Mouse (Mus musculus) liver, embryonic 16.5 days (tissue): ENCODE data around the gene Btnl10. TPM values are rescaled to one million over a fixed set of nuclear protein-coding genes. Genes with fewer than 3 reads are reported as not detected.

Experiments used
- ATAC-seq: fragments of 200-750 bp; cut with Nextera tagmentation; 2 replicates; pipeline ENCODE4 v1.8.0; 2017; ENCODE audit warnings: low read depth, mild to moderate bottlenecking, moderate number of reproducible peaks, moderate library complexity
- H3K27ac ChIP-seq: fragments of 300-500 bp; sonication (generic); 2 replicates; pipeline ENCODE4 v1.5.1; 2014; ENCODE audit warnings: mild to moderate bottlenecking, low read length
- H3K27me3 ChIP-seq: fragments of 300-500 bp; sonication (generic); 2 replicates; pipeline ENCODE4 v1.6.1; 2014; ENCODE audit warnings: low read depth, low read length, mixed read lengths; ENCODE audit not compliant: control insufficient read depth, insufficient read depth
- H3K36me3 ChIP-seq: fragments of 300-500 bp; sonication (generic); 2 replicates; pipeline ENCODE4 v1.6.1; 2014; ENCODE audit warnings: mild to moderate bottlenecking; ENCODE audit not compliant: control insufficient read depth, insufficient read depth
- H3K4me1 ChIP-seq: fragments of 300-500 bp; sonication (generic); 2 replicates; pipeline ENCODE4 v1.6.1; 2014; ENCODE audit warnings: low read depth, low read length, mixed read lengths; ENCODE audit not compliant: control insufficient read depth
- H3K4me2 ChIP-seq: fragments of 300-500 bp; sonication (generic); 2 replicates; pipeline ENCODE4 v1.6.1; 2014; ENCODE audit warnings: low read depth, low read length, mixed read lengths
- H3K4me3 ChIP-seq: fragments of 300-500 bp; sonication (generic); 2 replicates; pipeline ENCODE4 v1.5.1; 2014; ENCODE audit warnings: low read depth, mild to moderate bottlenecking, low read length
- H3K9ac ChIP-seq: fragments of 300-500 bp; sonication (generic); 2 replicates; pipeline ENCODE4 v1.6.1; 2014; ENCODE audit warnings: low read depth, low read length
- H3K9me3 ChIP-seq: fragments of 300-500 bp; sonication (generic); replicated peaks from 2 replicates; pipeline ENCODE4 v1.6.1; 2016; ENCODE audit warnings: low read length; ENCODE audit not compliant: control insufficient read depth
- WGBS: fragments of 180-500 bp; shearing (Covaris S2); extraction: QIAGEN DNeasy Blood & Tissue Kit; methylation state at CpG from one replicate; pipeline ENCODE4 v1.1.7; 2014; ENCODE audit not compliant: insufficient replicate concordance; 5-methylcytosine and 5-hydroxymethylcytosine counted together
- polyA plus RNA-seq: library from polyadenylated mRNA; unstranded; fragments of >200 nt; fragmentation: Nextera tagmentation; extraction: Ambion mirVana; gene quantifications from 2 replicates; pipeline ENCODE4 v1.2.1, GENCODE M21; 2015

The Btnl10 gene
- polyA plus RNA-seq, 1 experiment from 2014 or later = 14.1 TPM

GRCm38 (mm10) chr11:58954420-58955142, 36.9 kb downstream of the Btnl10 start, which contains the start of the genes Hist3h2a and Trim17:
TSS of gene Hist3h2a (plus strand) at chr11:58954685.
TSS of gene Trim17 (plus strand) at chr11:58954685.
- under 1% methylated on average over 49 of the region's 49 CpGs for WGBS
- peaks cover 38% of the 10 kb centered on the region for H3K4me1 ChIP-seq
- peak; percentile 90 for ATAC-seq

GRCm38 (mm10) chr11:58955143-58955867, 37.6 kb downstream of the Btnl10 start:
- H3K9ac ChIP-seq = peak overlapping the region; percentile 99
- H3K4me1 ChIP-seq = peaks cover 40% of the 10 kb centered on the region
- H3K4me3 ChIP-seq = peak overlapping the region; percentile 90
- WGBS = under 1% methylated on average over 20 of the region's 20 CpGs
- H3K4me2 ChIP-seq = peak overlapping the region; percentile 91
- peaks cover 12% of the 10 kb centered on the region for H3K36me3 ChIP-seq
- peak; percentile 4 for ATAC-seq
- H3K27me3 ChIP-seq = peaks cover 15% of the 10 kb centered on the region
- no peaks in the 10 kb centered on the region for H3K9me3 ChIP-seq
- H3K27ac ChIP-seq = peak overlapping the region; percentile 100

More at GRCm38 (mm10) chr11:58954420-58955142, 36.9 kb downstream of the Btnl10 start, which contains the start of the genes Hist3h2a and Trim17:
- Histone ChIP-seq H3K27me3 (peaks cover 21% of the 10 kb centered on the region), H3K4me2 (peak within 1 kb of the TSS; percentile 97), H3K9ac (peak within 1 kb of the TSS; percentile 99), H3K27ac (peak within 1 kb of the TSS; percentile 100), H3K9me3 (no peaks in the 10 kb centered on the region), H3K4me3 (peak within 1 kb of the TSS; percentile 90), H3K36me3 (peaks cover 12% of the 10 kb centered on the region)

GRCm38 (mm10) chr11:58955868-58956257, 38.2 kb downstream of the Btnl10 start:
- peaks cover 12% of the 10 kb centered on the region for H3K36me3 ChIP-seq
- H3K27me3 ChIP-seq = peaks cover 11% of the 10 kb centered on the region
- H3K9ac ChIP-seq = peak overlapping the region; percentile 99
- whole genome bisulfite sequencing = 26% methylated on average over 8 of the region's 8 CpGs
- peak overlapping the region; percentile 90 for H3K4me3 ChIP-seq
- no peak for ATAC-seq
- H3K9me3 ChIP-seq = no peaks in the 10 kb centered on the region
- peak overlapping the region; percentile 100 for H3K27ac ChIP-seq
- peak overlapping the region; percentile 91 for H3K4me2 ChIP-seq
- H3K4me1 ChIP-seq = peaks cover 40% of the 10 kb centered on the region

GRCm38 (mm10) chr11:58957226-58957914, 39.7 kb downstream of the Btnl10 start:
- no peak for ATAC-seq
- H3K36me3 ChIP-seq = peaks cover 12% of the 10 kb centered on the region
- peak overlapping the region; percentile 42; the same call in 1 of the 2 replicates for H3K27ac ChIP-seq
- 87% methylated on average over 5 of the region's 5 CpGs for WGBS
- H3K4me1 ChIP-seq = peaks cover 40% of the 10 kb centered on the region
- peak overlapping the region; percentile 91 for H3K4me2 ChIP-seq
- peaks cover 3% of the 10 kb centered on the region; the same call in 1 of the 2 replicates for H3K9me3 ChIP-seq
- peaks cover 13% of the 10 kb centered on the region for H3K27me3 ChIP-seq
- H3K9ac ChIP-seq = peak overlapping the region; percentile 99
- peak overlapping the region; percentile 90 for H3K4me3 ChIP-seq

- peaks cover 34% of the 10 kb centered on the region for H3K4me1 ChIP-seq
- H3K9me3 ChIP-seq = peaks cover 3% of the 10 kb centered on the region; the same call in 1 of the 2 replicates
- peak overlapping the region; percentile 72 for H3K27ac ChIP-seq
- WGBS = 80% methylated on average over 6 of the region's 6 CpGs
- peak overlapping the region; percentile 91 for H3K4me2 ChIP-seq
- no peak for ATAC-seq
- peak overlapping the region; percentile 71 for H3K4me3 ChIP-seq
- H3K36me3 ChIP-seq = peaks cover 12% of the 10 kb centered on the region
- peaks cover 15% of the 10 kb centered on the region for H3K27me3 ChIP-seq
- H3K9ac ChIP-seq = peak overlapping the region; percentile 75
Observed at GRCm38 (mm10) chr11:58958536-58958935, 40.8 kb downstream of the Btnl10 start.

GRCm38 (mm10) chr11:58959186-58959825, 41.6 kb downstream of the Btnl10 start:
- H3K36me3 ChIP-seq = peaks cover 12% of the 10 kb centered on the region
- no peak for ATAC-seq
- H3K9me3 ChIP-seq = peaks cover 3% of the 10 kb centered on the region; the same call in 1 of the 2 replicates
- WGBS = 11% methylated on average over 15 of the region's 15 CpGs
- H3K4me1 ChIP-seq = peaks cover 33% of the 10 kb centered on the region
- peak overlapping the region; percentile 72 for H3K27ac ChIP-seq
- H3K4me3 ChIP-seq = peak overlapping the region; percentile 71
- peak overlapping the region; percentile 75 for H3K9ac ChIP-seq
- peaks cover 15% of the 10 kb centered on the region for H3K27me3 ChIP-seq
- H3K4me2 ChIP-seq = peak overlapping the region; percentile 91

- peak; percentile 93 for ATAC-seq
- H3K9me3 ChIP-seq = peaks cover 3% of the 10 kb centered on the region; the same call in 1 of the 2 replicates
- peak overlapping the region; percentile 71 for H3K4me3 ChIP-seq
- peaks cover 15% of the 10 kb centered on the region for H3K27me3 ChIP-seq
- WGBS = 3% methylated on average over 40 of the region's 40 CpGs
- peak overlapping the region; percentile 75 for H3K9ac ChIP-seq
- peaks cover 34% of the 10 kb centered on the region for H3K4me1 ChIP-seq
- H3K36me3 ChIP-seq = peaks cover 12% of the 10 kb centered on the region
- H3K27ac ChIP-seq = peak overlapping the region; percentile 78
- peak overlapping the region; percentile 91 for H3K4me2 ChIP-seq
Observed at GRCm38 (mm10) chr11:58959921-58960465, 42.3 kb downstream of the Btnl10 start.
